Mouse (Mus musculus): ENCODE data around the gene Cacna1c. TPM values are rescaled to one million over a fixed set of nuclear protein-coding genes. Genes with fewer than 3 reads are reported as not detected.

The Cacna1c gene
- total RNA-seq, 1 experiment: 0.98 TPM

DNA sequence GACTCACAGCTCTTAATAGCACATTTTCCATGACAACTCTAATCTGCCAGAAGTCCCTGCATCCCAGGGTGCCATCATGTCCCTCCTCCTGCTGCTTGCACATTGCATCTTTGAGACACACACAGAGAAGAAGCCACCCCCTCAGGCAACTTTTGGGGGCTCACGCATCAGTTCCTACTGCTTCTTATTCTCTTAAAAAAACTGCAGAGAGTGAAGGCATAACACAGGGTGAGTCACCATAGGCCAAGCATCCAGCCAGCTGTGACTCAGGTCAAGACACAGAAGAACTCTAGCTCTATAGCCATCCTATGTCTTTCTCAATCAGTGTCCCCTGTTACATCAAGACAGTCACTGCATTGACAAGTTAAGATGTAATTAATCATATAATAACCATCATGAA is 431.0 kb downstream of the Cacna1c start:
- Histone ChIP-seq H3K36me3 (ENCODE audit: control insufficient read depth, insufficient read depth, low read length, poor library complexity, severe bottlenecking) (no peaks in the 10 kb centered on the region), H3K9ac (ENCODE audit: insufficient read depth, low read depth, low read length, poor library complexity, severe bottlenecking) (no peak overlapping the region), H3K4me3 (ENCODE audit: insufficient read depth in 1 of 2, low read depth in 1 of 2, low read length in 2 of 2, poor library complexity in 1 of 2, severe bottlenecking in 1 of 2) (no peak overlapping the region), H3K4me1 (ENCODE audit: control insufficient read depth in 2 of 2, insufficient read depth in 2 of 2, low read length in 2 of 2, poor library complexity in 1 of 2) (no peaks in the 10 kb centered on the region), H3K27ac (ENCODE audit: insufficient read depth, low read depth, low read length, poor library complexity, severe bottlenecking) (no peak overlapping the region), H3K9me3 (ENCODE audit: control insufficient read depth, insufficient read depth, low read depth, low read length) (no peaks in the 10 kb centered on the region)
- DNase-seq (ENCODE audit: low read depth, low spot score): no peak
- TF ChIP-seq MAFK (IDR thresholded peaks at IDR 0.05; ENCODE audit: insufficient read depth, low read depth, low read length) (no peak), ZNF384 (IDR thresholded peaks at IDR 0.05; ENCODE audit: low read depth, low read length) (no peak), CHD2 (IDR thresholded peaks at IDR 0.05; ENCODE audit: low read depth, low read length) (no peak), HCFC1 (IDR thresholded peaks at IDR 0.05; ENCODE audit: borderline replicate concordance, insufficient read depth, low read length) (no peak), ZC3H11A (IDR thresholded peaks at IDR 0.05; ENCODE audit: borderline replicate concordance, low read depth, low read length) (no peak)
- in situ Hi-C loops (cut with MboI; ENCODE audit: low sequenced_read_pairs in 2 of 2, unreplicated experiment in 2 of 2): no loop called here

DNA sequence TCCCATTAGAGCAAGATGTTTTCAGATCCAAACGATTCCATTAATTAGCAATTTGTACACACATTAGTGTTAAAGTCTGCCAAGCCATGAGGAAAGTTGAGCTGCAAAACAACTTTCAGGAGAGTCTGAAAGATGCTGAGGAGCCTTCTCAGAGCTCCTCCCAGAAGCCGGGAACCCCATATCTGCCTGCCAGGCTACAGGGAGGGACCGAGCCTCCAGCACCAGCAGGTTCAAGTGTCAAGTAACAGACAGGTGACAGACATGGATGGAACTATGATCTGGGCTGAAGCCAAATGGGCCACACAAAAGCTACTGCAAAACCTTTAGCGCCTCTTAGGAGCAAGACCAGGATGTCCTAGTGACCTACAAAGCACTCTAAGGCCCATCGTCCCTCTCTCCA is 437.2 kb downstream of the Cacna1c start:
- H3K4me3 ChIP-seq (ENCODE audit: insufficient read depth in 1 of 2, low read depth in 1 of 2, low read length in 2 of 2, poor library complexity in 1 of 2, severe bottlenecking in 1 of 2): no peak overlapping the region
- no peaks in the 10 kb centered on the region for H3K9me3 ChIP-seq (ENCODE audit: control insufficient read depth, insufficient read depth, low read depth, low read length)
- in situ Hi-C loops (cut with MboI; ENCODE audit: low sequenced_read_pairs in 2 of 2, unreplicated experiment in 2 of 2): no loop called here
- H3K4me1 ChIP-seq (ENCODE audit: control insufficient read depth in 2 of 2, insufficient read depth in 2 of 2, low read length in 2 of 2, poor library complexity in 1 of 2): no peaks in the 10 kb centered on the region
- no peak for DNase-seq (ENCODE audit: low read depth, low spot score)
- H3K9ac ChIP-seq (ENCODE audit: insufficient read depth, low read depth, low read length, poor library complexity, severe bottlenecking): no peak overlapping the region
- no peak for TF ChIP-seq MAFK (IDR thresholded peaks at IDR 0.05; ENCODE audit: insufficient read depth, low read depth, low read length)
- TF ChIP-seq ZNF384 (IDR thresholded peaks at IDR 0.05; ENCODE audit: low read depth, low read length): no peak
- no peak for TF ChIP-seq CHD2 (IDR thresholded peaks at IDR 0.05; ENCODE audit: low read depth, low read length)
- no peak for TF ChIP-seq ZC3H11A (IDR thresholded peaks at IDR 0.05; ENCODE audit: borderline replicate concordance, low read depth, low read length)
- TF ChIP-seq HCFC1 (IDR thresholded peaks at IDR 0.05; ENCODE audit: borderline replicate concordance, insufficient read depth, low read length): no peak
- H3K36me3 ChIP-seq (ENCODE audit: control insufficient read depth, insufficient read depth, low read length, poor library complexity, severe bottlenecking): no peaks in the 10 kb centered on the region
- no peak overlapping the region for H3K27ac ChIP-seq (ENCODE audit: insufficient read depth, low read depth, low read length, poor library complexity, severe bottlenecking)

DNA sequence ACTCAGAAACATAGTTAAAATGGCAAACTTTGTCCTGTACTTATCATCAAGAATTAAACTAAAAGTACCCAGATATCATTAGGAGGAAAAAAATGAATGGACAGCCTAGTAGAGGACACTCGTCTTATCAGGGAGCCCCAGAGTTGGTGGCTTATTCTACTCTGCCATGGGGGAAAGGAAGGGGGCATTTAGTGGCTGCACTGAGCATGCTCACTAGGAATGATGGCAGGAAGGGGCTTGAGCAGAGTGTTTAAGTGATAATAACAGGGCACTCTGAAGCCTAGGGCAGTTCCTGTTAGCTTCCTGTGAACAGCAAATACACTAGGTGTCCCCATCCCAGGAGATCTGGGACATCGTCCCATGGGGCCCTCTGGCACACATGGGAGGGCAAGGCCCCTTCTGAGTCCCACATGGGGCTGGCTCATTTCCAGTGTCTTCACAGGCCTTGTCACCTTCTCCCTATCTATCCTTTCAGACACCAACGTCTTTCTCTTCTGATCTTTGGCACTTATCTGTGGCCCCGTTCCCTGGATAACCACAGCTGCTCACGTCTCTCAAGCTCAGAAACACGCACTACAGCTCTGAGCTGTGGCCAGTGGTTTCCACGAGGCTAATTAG is 437.8 kb downstream of the Cacna1c start:
- TF ChIP-seq MAFK (IDR thresholded peaks at IDR 0.05; ENCODE audit: insufficient read depth, low read depth, low read length): no peak
- TF ChIP-seq ZNF384 (IDR thresholded peaks at IDR 0.05; ENCODE audit: low read depth, low read length): no peak
- no peak for TF ChIP-seq CHD2 (IDR thresholded peaks at IDR 0.05; ENCODE audit: low read depth, low read length)
- TF ChIP-seq HCFC1 (IDR thresholded peaks at IDR 0.05; ENCODE audit: borderline replicate concordance, insufficient read depth, low read length): no peak
- TF ChIP-seq ZC3H11A (IDR thresholded peaks at IDR 0.05; ENCODE audit: borderline replicate concordance, low read depth, low read length): no peak
- Histone ChIP-seq H3K27ac (ENCODE audit: insufficient read depth, low read depth, low read length, poor library complexity, severe bottlenecking) (no peak overlapping the region), H3K9ac (ENCODE audit: insufficient read depth, low read depth, low read length, poor library complexity, severe bottlenecking) (no peak overlapping the region), H3K36me3 (ENCODE audit: control insufficient read depth, insufficient read depth, low read length, poor library complexity, severe bottlenecking) (no peaks in the 10 kb centered on the region), H3K9me3 (ENCODE audit: control insufficient read depth, insufficient read depth, low read depth, low read length) (no peaks in the 10 kb centered on the region), H3K4me3 (ENCODE audit: insufficient read depth in 1 of 2, low read depth in 1 of 2, low read length in 2 of 2, poor library complexity in 1 of 2, severe bottlenecking in 1 of 2) (no peak overlapping the region), H3K4me1 (ENCODE audit: control insufficient read depth in 2 of 2, insufficient read depth in 2 of 2, low read length in 2 of 2, poor library complexity in 1 of 2) (no peaks in the 10 kb centered on the region)
- DNase-seq (ENCODE audit: low read depth, low spot score): no peak
- in situ Hi-C loops (cut with MboI; ENCODE audit: low sequenced_read_pairs in 2 of 2, unreplicated experiment in 2 of 2): no loop called here

DNA sequence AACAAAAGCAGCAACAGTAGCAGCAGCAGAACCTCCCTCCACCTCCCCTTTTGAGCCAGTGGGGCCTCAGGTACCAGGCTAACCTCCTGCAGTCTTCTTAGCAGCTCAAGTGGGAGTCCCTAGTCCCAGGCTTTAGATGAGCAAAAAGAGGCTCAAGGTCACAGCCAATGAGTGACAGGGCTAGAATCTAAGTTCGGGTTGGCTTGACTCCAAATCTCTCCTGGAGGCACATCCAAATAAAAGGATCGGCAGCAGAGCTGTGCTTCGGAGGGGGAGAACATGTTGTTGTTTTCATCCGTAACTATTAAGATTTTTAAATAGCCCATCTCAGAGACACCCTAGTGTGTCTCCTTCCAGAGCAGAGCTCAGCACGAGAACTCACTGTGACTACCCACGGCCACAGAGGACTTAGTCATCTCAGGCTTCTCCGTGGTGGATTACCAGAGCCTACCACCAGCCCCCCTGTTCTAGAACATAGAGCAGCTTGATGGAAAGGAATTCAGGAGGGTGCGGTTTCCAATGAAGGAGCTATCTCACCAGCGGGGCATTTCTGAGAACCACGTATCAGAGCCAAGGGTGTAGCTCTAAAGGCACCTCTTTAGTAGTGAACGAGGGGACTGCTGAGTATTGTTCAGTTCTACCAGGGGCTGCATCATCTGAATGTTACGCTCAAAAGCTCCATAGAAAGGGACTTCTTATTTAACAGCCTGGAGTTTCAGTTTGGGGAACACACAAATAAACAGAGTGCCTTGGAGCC is 438.5 kb downstream of the Cacna1c start:
- Histone ChIP-seq H3K4me1 (ENCODE audit: control insufficient read depth in 2 of 2, insufficient read depth in 2 of 2, low read length in 2 of 2, poor library complexity in 1 of 2) (no peaks in the 10 kb centered on the region), H3K4me3 (ENCODE audit: insufficient read depth in 1 of 2, low read depth in 1 of 2, low read length in 2 of 2, poor library complexity in 1 of 2, severe bottlenecking in 1 of 2) (no peak overlapping the region), H3K9ac (ENCODE audit: insufficient read depth, low read depth, low read length, poor library complexity, severe bottlenecking) (no peak overlapping the region), H3K9me3 (ENCODE audit: control insufficient read depth, insufficient read depth, low read depth, low read length) (no peaks in the 10 kb centered on the region), H3K27ac (ENCODE audit: insufficient read depth, low read depth, low read length, poor library complexity, severe bottlenecking) (no peak overlapping the region), H3K36me3 (ENCODE audit: control insufficient read depth, insufficient read depth, low read length, poor library complexity, severe bottlenecking) (no peaks in the 10 kb centered on the region)
- TF ChIP-seq MAFK (IDR thresholded peaks at IDR 0.05; ENCODE audit: insufficient read depth, low read depth, low read length) (no peak), ZC3H11A (IDR thresholded peaks at IDR 0.05; ENCODE audit: borderline replicate concordance, low read depth, low read length) (no peak), ZNF384 (IDR thresholded peaks at IDR 0.05; ENCODE audit: low read depth, low read length) (no peak)
- DNase-seq (ENCODE audit: low read depth, low spot score): no peak
- in situ Hi-C loops (cut with MboI; ENCODE audit: low sequenced_read_pairs in 2 of 2, unreplicated experiment in 2 of 2): no loop called here
